Mouse (Mus musculus) testis, adult 2 months (tissue): ENCODE data around the gene Dnal4.

Source experiments
- CTCF ChIP-seq: fragments of 200-500 bp; IDR thresholded peaks from 2 replicates; pipeline ENCODE4 v1.5.1; 2012; ENCODE audit warnings: low read depth, mild to moderate bottlenecking, inconsistent platforms, low read length, moderate library complexity; ENCODE audit not compliant: control insufficient read depth, insufficient read depth, insufficient replicate concordance
- POLR2A ChIP-seq: fragments of 200-500 bp; IDR thresholded peaks from 2 replicates; pipeline ENCODE4 v1.6.1; 2012; ENCODE audit warnings: low read depth, mild to moderate bottlenecking, inconsistent platforms, low read length, moderate library complexity; ENCODE audit not compliant: control insufficient read depth

GRCm38 (mm10) chr15:79802304-79802703 is 24.7 kb upstream of the Dnal4 start:
- no peak for TF ChIP-seq POLR2A
- TF ChIP-seq CTCF: no peak
